Mouse (Mus musculus) heart, embryonic 15.5 days (tissue): Measurements from ENCODE around the gene Ift27. TPM values are rescaled to one million over a fixed set of nuclear protein-coding genes. Genes with fewer than 3 reads are reported as not detected.

Experiments
- ATAC-seq: fragments of 200-750 bp; cut with Nextera tagmentation; replicated peaks from 2 replicates; pipeline ENCODE4 v1.8.0; 2017; ENCODE audit warnings: low read depth, moderate TSS enrichment; ENCODE audit not compliant: insufficient number of reproducible peaks, insufficient read depth, low FRiP score
- H3K27ac ChIP-seq: fragments of 300-500 bp; sonication (generic); 2 replicates; pipeline ENCODE4 v1.5.1; 2015; ENCODE audit warnings: mild to moderate bottlenecking, inconsistent platforms
- H3K27me3 ChIP-seq: fragments of 300-500 bp; sonication (generic); 2 replicates; pipeline ENCODE4 v1.6.1; 2015; ENCODE audit warnings: inconsistent platforms
- H3K36me3 ChIP-seq: fragments of 300-500 bp; sonication (generic); 2 replicates; pipeline ENCODE4 v1.6.1; 2015; ENCODE audit warnings: mild to moderate bottlenecking, inconsistent platforms
- H3K4me1 ChIP-seq: fragments of 300-500 bp; sonication (generic); replicated peaks from 2 replicates; pipeline ENCODE4 v1.6.1; 2015; ENCODE audit warnings: inconsistent platforms
- H3K4me2 ChIP-seq: fragments of 300-500 bp; sonication (generic); 2 replicates; pipeline ENCODE4 v1.6.1; 2015; ENCODE audit warnings: inconsistent platforms, mild to moderate bottlenecking, moderate library complexity
- H3K4me3 ChIP-seq: fragments of 300-500 bp; sonication (generic); 2 replicates; pipeline ENCODE4 v1.5.1; 2015; ENCODE audit warnings: mild to moderate bottlenecking, inconsistent platforms
- H3K9ac ChIP-seq: fragments of 300-500 bp; sonication (generic); 2 replicates; pipeline ENCODE4 v1.6.1; 2015; ENCODE audit warnings: mild to moderate bottlenecking, inconsistent platforms
- H3K9me3 ChIP-seq: fragments of 300-500 bp; sonication (generic); replicated peaks from 2 replicates; pipeline ENCODE4 v1.6.1; 2016; ENCODE audit warnings: inconsistent platforms
- WGBS: fragments of 180-500 bp; shearing (Covaris S2); methylation state at CpG from one replicate; pipeline ENCODE4 v1.1.7; 2015; ENCODE audit warnings: mixed read lengths; 5-methylcytosine and 5-hydroxymethylcytosine counted together
- polyA plus RNA-seq: library from polyadenylated mRNA; unstranded; fragments of >200 nt; fragmentation: Nextera tagmentation; extraction: Ambion mirVana; gene quantifications from 2 replicates; pipeline ENCODE4 v1.2.1, GENCODE M21; 2015

Gene Ift27
- polyA plus RNA-seq, 1 experiment from 2014 or later: 38.1 TPM

GRCm38 (mm10) chr15:78188546-78188945 is 14.6 kb upstream of the Ift27 start:
- H3K27ac ChIP-seq: no peak overlapping the region
- H3K27me3 ChIP-seq: peaks cover 50% of the 10 kb centered on the region
- H3K4me3 ChIP-seq: no peak overlapping the region
- no peak overlapping the region for H3K4me2 ChIP-seq
- no peaks in the 10 kb centered on the region for H3K9me3 ChIP-seq
- ATAC-seq: no peak
- H3K9ac ChIP-seq: no peak overlapping the region
- H3K36me3 ChIP-seq: no peaks in the 10 kb centered on the region
- H3K4me1 ChIP-seq: no peaks in the 10 kb centered on the region
- 77% methylated on average over 3 of the region's 3 CpGs for WGBS

GRCm38 (mm10) chr15:78186906-78187305 is 13.0 kb upstream of the Ift27 start:
- Histone ChIP-seq H3K4me2 (no peak overlapping the region), H3K9ac (no peak overlapping the region), H3K4me3 (no peak overlapping the region), H3K4me1 (peaks cover 3% of the 10 kb centered on the region; the same call in 1 of the 2 replicates), H3K9me3 (no peaks in the 10 kb centered on the region), H3K36me3 (no peaks in the 10 kb centered on the region), H3K27ac (no peak overlapping the region), H3K27me3 (peaks cover 50% of the 10 kb centered on the region)
- no peak for ATAC-seq
- 62% methylated on average over 5 of the region's 5 CpGs for WGBS

- Histone ChIP-seq H3K9me3 (no peaks in the 10 kb centered on the region), H3K4me2 (no peak overlapping the region), H3K4me3 (no peak overlapping the region), H3K9ac (no peak overlapping the region), H3K4me1 (peaks cover 4% of the 10 kb centered on the region; the same call in 1 of the 2 replicates), H3K27me3 (peaks cover 47% of the 10 kb centered on the region), H3K27ac (no peak overlapping the region), H3K36me3 (no peaks in the 10 kb centered on the region)
- WGBS: 84% methylated on average over 4 of the region's 4 CpGs
- ATAC-seq: no peak
Measured at GRCm38 (mm10) chr15:78185609-78186008, 11.7 kb upstream of the Ift27 start.

GRCm38 (mm10) chr15:78184855-78185254 is 10.9 kb upstream of the Ift27 start:
- no peak overlapping the region for H3K4me2 ChIP-seq
- WGBS: 3% methylated on average over 10 of the region's 10 CpGs
- no peaks in the 10 kb centered on the region for H3K36me3 ChIP-seq
- H3K9me3 ChIP-seq: no peaks in the 10 kb centered on the region
- H3K27me3 ChIP-seq: peaks cover 49% of the 10 kb centered on the region
- H3K9ac ChIP-seq: no peak overlapping the region
- H3K4me3 ChIP-seq: no peak overlapping the region
- no peak overlapping the region for H3K27ac ChIP-seq
- ATAC-seq: 0 out of 2 replicates have a peak, but pooled peaks have one; percentile 40
- H3K4me1 ChIP-seq: peaks cover 4% of the 10 kb centered on the region; the same call in 1 of the 2 replicates

GRCm38 (mm10) chr15:78181701-78182405 is 7.9 kb upstream of the Ift27 start:
- Histone ChIP-seq H3K9me3 (no peaks in the 10 kb centered on the region), H3K27ac (no peak overlapping the region), H3K4me3 (no peak overlapping the region), H3K27me3 (peaks cover 49% of the 10 kb centered on the region), H3K4me2 (no peak overlapping the region), H3K36me3 (no peaks in the 10 kb centered on the region), H3K4me1 (peaks cover 4% of the 10 kb centered on the region; the same call in 1 of the 2 replicates), H3K9ac (no peak overlapping the region)
- 24% methylated on average over 8 of the region's 8 CpGs for WGBS
- no peak for ATAC-seq

- Histone ChIP-seq H3K4me1 (peaks cover 8% of the 10 kb centered on the region), H3K36me3 (no peaks in the 10 kb centered on the region), H3K27me3 (peaks cover 36% of the 10 kb centered on the region), H3K9ac (no peak overlapping the region), H3K9me3 (no peaks in the 10 kb centered on the region), H3K4me2 (no peak overlapping the region), H3K4me3 (no peak overlapping the region), H3K27ac (no peak overlapping the region)
- ATAC-seq: no peak
- 51% methylated on average over 3 of the region's 3 CpGs for WGBS
Measured at GRCm38 (mm10) chr15:78179775-78180174, 5.9 kb upstream of the Ift27 start.

- Histone ChIP-seq H3K27me3 (peaks cover 25% of the 10 kb centered on the region), H3K36me3 (no peaks in the 10 kb centered on the region), H3K4me3 (no peak overlapping the region), H3K9me3 (no peaks in the 10 kb centered on the region), H3K4me2 (no peak overlapping the region), H3K27ac (no peak overlapping the region), H3K9ac (no peak overlapping the region), H3K4me1 (peaks cover 15% of the 10 kb centered on the region)
- WGBS: 6% methylated on average over 9 of the region's 9 CpGs
- ATAC-seq: no peak
Measured at GRCm38 (mm10) chr15:78178397-78178796, 4.5 kb upstream of the Ift27 start.

- peaks cover 24% of the 10 kb centered on the region for H3K4me1 ChIP-seq
- no peak for ATAC-seq
- peaks cover 16% of the 10 kb centered on the region; the same call in 1 of the 2 replicates for H3K27me3 ChIP-seq
- WGBS: 36% methylated on average over 10 of the region's 10 CpGs
- H3K36me3 ChIP-seq: no peaks in the 10 kb centered on the region
- no peak overlapping the region for H3K9ac ChIP-seq
- no peak overlapping the region for H3K4me2 ChIP-seq
- no peaks in the 10 kb centered on the region for H3K9me3 ChIP-seq
- no peak overlapping the region for H3K27ac ChIP-seq
- H3K4me3 ChIP-seq: no peak overlapping the region
Measured at GRCm38 (mm10) chr15:78177257-78177656, 3.4 kb upstream of the Ift27 start.

- WGBS: 71% methylated on average over 6 of the region's 6 CpGs
- no peak overlapping the region for H3K27ac ChIP-seq
- H3K27me3 ChIP-seq: peaks cover 3% of the 10 kb centered on the region; the same call in 1 of the 2 replicates
- H3K4me1 ChIP-seq: peaks cover 20% of the 10 kb centered on the region
- peak overlapping the region; percentile 18 for H3K9ac ChIP-seq
- no peaks in the 10 kb centered on the region for H3K9me3 ChIP-seq
- peak overlapping the region; percentile 79 for H3K4me3 ChIP-seq
- no peaks in the 10 kb centered on the region for H3K36me3 ChIP-seq
- H3K4me2 ChIP-seq: peak overlapping the region; percentile 61
- ATAC-seq: no peak
Measured at GRCm38 (mm10) chr15:78174887-78175245, 959 bp upstream of the Ift27 start.

- Histone ChIP-seq H3K27me3 (no peaks in the 10 kb centered on the region; the same call in 1 of the 2 replicates), H3K27ac (peak overlapping the region; percentile 40), H3K4me2 (peak overlapping the region; percentile 99), H3K4me3 (peak overlapping the region; percentile 79), H3K36me3 (no peaks in the 10 kb centered on the region), H3K9me3 (no peaks in the 10 kb centered on the region), H3K9ac (peak overlapping the region; percentile 74), H3K4me1 (peaks cover 20% of the 10 kb centered on the region)
- no peak for ATAC-seq
- 27% methylated on average over 26 of the region's 26 CpGs for WGBS
Measured at GRCm38 (mm10) chr15:78172899-78173817, 749 bp downstream of the Ift27 start.

- Histone ChIP-seq H3K4me2 (peak overlapping the region; percentile 99; the same call in 1 of the 2 replicates), H3K36me3 (no peaks in the 10 kb centered on the region), H3K27me3 (no peaks in the 10 kb centered on the region; the same call in 1 of the 2 replicates), H3K9me3 (no peaks in the 10 kb centered on the region), H3K9ac (no peak overlapping the region), H3K4me3 (0 out of 2 replicates have a peak overlapping the region, but pooled peaks have one; percentile 79), H3K4me1 (peaks cover 20% of the 10 kb centered on the region), H3K27ac (no peak overlapping the region)
- WGBS: 70% methylated on average over 11 of the region's 11 CpGs
- ATAC-seq: no peak
Measured at GRCm38 (mm10) chr15:78172256-78172898, 1.5 kb downstream of the Ift27 start.
